Mouse (Mus musculus): Measurements from ENCODE around the gene Gprasp1. TPM values are rescaled to one million over a fixed set of nuclear protein-coding genes. Genes with fewer than 3 reads are reported as not detected.
"Not testable (repeated sequence)": the region's sequence is repeated elsewhere in the genome, so short reads cannot be mapped to it uniquely, and the experiment has no call there.

Gprasp1 gene
- polyA plus RNA-seq, 1 experiment from 2014 or later = 68.4 TPM

DNA sequence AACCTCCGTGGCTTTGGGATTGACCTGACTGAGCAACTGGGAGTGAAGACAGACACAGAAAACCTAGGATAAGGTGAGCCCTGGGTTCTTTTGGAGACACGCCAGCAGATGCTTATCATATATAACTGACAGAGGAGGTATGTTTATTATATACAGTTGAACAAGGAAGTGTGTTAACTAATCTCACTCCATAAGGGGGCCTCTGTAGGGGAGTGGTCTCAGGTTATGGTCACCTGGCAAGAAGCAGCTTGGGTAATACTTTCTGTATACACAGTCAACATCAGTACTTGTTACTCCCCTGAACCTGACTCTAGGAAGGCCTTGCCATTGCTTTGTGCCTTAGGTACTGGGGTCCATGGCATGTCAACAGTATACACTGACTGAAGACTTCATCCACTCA is 26.0 kb downstream of the Gprasp1 start:
- Histone ChIP-seq H3K9ac (no peak overlapping the region), H3K4me1 (no peaks in the 10 kb centered on the region), H3K4me3 (no peak overlapping the region), H3K27ac (no peak overlapping the region), H3K36me3 (no peaks in the 10 kb centered on the region), H3K27me3 (no peaks in the 10 kb centered on the region), H3K9me3 (no peaks in the 10 kb centered on the region), H3K4me2 (replicated peaks) (no peak overlapping the region)
- ATAC-seq (ENCODE audit: low FRiP score, low read depth) = no peak
- WGBS = 78% methylated on average over 2 of the region's 2 CpGs

DNA sequence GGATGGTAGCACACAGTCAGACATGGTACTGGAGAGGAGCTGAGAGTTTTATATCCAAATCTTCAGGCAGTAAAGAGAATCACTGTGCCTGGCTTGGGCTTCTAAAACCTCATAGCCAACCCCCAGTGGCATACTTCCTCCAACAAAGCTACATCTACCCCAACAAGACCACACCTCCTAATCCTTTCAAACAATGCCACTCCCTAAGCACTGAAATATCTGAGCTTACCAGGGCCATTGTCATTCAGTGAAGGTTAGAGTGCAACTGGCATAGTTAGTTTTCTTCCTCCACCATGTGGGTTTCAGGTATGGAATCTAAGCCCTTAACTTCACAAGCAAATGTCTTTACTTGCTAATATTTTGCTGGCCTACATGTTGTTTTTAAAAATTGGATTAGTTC is 49.0 kb downstream of the Gprasp1 start:
- no peaks in the 10 kb centered on the region for H3K36me3 ChIP-seq
- H3K27me3 ChIP-seq = 0 out of 2 replicates have a peak, but pooled peaks cover 2% of the 10 kb centered on the region
- H3K9me3 ChIP-seq = no peaks in the 10 kb centered on the region
- H3K4me1 ChIP-seq = no peaks in the 10 kb centered on the region
- H3K4me3 ChIP-seq = no peak overlapping the region
- ATAC-seq (ENCODE audit: low FRiP score, low read depth) = no peak
- H3K27ac ChIP-seq = no peak overlapping the region
- H3K4me2 ChIP-seq (replicated peaks) = no peak overlapping the region
- H3K9ac ChIP-seq = no peak overlapping the region

DNA sequence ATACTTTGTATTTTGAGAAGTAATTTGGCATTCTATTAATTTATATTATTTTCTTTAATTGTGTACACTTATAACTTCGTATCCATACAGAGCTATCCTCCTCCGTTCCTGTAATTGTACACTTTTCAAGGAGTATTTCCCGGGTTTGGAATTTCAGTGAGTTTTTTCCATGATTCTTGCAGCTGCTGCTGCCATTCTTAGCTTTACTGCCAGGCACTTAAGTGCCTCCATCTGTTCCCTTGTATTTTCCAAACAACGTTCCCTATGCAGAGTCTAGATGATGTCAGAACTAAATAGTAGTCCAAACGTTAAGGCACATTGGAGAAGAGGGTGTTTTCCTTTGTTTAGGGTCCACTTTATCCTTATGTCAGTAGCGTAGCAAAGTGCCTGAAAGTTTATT is 49.8 kb downstream of the Gprasp1 start:
- H3K36me3 ChIP-seq = no peaks in the 10 kb centered on the region
- 56% methylated on average over 6 of the region's 6 CpGs for WGBS
- H3K9ac ChIP-seq = no peak overlapping the region
- H3K27me3 ChIP-seq = 0 out of 2 replicates have a peak, but pooled peaks cover 2% of the 10 kb centered on the region
- H3K4me3 ChIP-seq = no peak overlapping the region
- ATAC-seq (ENCODE audit: low FRiP score, low read depth) = no peak
- peak overlapping the region; percentile 76; the same call in 1 of the 2 replicates for H3K27ac ChIP-seq
- no peaks in the 10 kb centered on the region for H3K4me1 ChIP-seq
- H3K4me2 ChIP-seq (replicated peaks) = no peak overlapping the region
- no peaks in the 10 kb centered on the region for H3K9me3 ChIP-seq

DNA sequence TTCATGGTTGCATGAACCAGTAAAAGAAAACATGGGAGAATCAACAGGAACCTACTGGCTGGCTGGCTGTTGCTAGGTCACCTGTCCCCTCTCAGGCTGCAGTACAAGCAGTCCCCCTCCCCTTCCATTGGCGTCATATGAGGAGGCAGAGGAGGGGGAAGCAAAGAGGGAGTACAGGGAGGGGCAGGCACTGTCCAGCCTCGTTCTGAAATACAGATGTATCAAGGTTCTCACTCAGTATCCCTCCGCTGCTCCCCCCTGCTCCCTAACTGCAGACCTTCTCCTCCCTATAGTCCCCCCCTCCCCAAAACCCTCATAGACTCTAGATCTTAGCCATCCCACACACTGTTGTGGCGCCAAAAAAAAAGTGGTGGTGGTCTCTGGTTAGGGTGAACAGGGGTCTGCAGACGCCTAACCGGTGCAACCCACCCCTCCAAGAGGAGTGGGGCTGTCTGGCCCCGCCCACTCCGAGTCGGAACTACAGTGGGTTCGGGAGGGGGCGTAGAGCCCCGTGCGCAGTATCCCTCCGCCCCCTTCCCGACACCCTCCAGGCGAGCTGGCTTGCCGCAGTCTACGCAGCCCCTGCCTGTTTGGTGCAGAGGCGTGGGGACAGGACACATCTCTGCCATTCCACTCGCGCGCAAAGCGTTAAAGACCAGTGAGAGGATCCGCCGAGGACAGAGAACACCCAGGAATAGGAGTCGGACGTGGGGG is 53.2 kb downstream of the Gprasp1 start:
- Histone ChIP-seq H3K9ac (peak overlapping the region; percentile 74), H3K36me3 (peaks cover 18% of the 10 kb centered on the region), H3K4me2 (replicated peaks) (peak overlapping the region; percentile 68), H3K4me3 (peak overlapping the region; percentile 61), H3K27ac (peak overlapping the region; percentile 39; the same call in 1 of the 2 replicates)
- H3K9me3 ChIP-seq, H3K27me3 ChIP-seq, H3K4me1 ChIP-seq: not testable (repeated sequence)
- WGBS = 23% methylated on average over 20 of the region's 27 CpGs
- ATAC-seq (ENCODE audit: low FRiP score, low read depth) = peak; percentile 93

DNA sequence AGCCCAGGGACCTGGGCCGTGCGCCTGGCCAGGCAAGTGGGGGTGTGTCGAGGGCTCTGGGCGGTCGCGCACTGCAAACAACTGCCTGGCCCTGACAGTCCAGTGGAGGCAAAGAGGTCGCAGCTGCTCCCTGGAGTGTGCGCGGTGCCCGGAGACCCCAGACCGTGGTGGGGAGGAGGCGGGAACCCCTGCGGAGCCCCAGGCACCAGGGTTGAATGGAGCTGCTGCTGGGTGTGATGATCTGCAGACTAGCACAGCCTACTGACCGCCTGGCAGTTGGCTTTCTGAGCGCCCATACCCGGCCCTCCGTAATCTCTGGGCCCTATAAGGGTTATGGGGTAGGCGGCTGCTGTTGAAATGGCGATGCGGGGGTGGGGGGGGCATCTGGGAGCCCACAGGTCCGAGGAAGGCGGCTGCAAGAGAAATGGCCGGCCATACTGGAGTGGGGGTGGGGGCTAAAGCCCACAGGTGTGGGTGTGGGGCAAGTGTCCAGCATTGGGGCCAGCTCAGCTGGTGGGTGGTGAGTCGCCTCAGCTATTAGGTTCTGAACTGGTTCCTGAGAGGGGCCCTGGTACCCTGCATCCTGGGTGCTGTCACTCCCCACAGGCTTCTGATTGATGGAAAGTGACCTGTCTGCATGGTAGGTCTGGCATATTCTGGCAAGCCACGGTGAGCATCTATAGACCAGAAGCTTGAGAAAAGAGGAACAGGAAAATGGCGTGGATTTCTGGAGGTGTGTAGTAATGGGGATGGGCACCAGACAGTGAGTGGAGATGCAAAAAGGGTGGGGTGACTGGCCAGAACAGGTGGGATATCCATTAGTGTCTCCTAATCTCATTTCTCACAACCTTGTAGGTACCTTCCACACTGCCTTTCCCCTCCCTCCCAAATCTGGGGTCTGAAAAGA is 54.0 kb downstream of the Gprasp1 start:
- not testable (repeated sequence) for H3K27me3 ChIP-seq, H3K27ac ChIP-seq, H3K4me1 ChIP-seq

DNA sequence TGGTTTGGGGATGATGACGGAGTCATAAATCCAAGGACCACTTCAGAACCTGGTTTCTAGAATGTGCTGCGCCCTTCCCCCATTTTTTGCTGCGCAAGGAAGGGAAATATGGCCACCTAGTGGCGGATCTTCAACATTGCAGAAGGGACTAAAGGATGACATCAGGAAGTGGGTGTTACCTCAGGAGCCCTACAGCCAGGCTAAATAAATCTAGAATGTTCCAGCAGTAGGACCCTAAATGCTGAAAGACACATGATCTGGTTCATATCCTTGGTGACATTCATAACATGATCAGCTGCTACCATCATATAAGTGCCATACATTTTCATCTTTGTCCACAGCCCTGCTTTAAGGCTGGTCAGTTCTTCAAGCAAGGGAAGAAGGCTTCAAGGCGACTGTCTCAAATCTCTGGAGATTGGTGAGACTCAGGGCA is 54.7 kb downstream of the Gprasp1 start, which contains the start of gene Bhlhb9:
Gene Bhlhb9 (plus strand): TSS at position 383 of the 433 bp plus-strand sequence.
- not testable (repeated sequence) for H3K27ac ChIP-seq

More for the DNA sequence above, 54.0 kb downstream of the Gprasp1 start:
- H3K4me3 ChIP-seq = peak overlapping the region; percentile 61
- H3K4me2 ChIP-seq (replicated peaks) = peak overlapping the region; percentile 68
- peak overlapping the region; percentile 74 for H3K9ac ChIP-seq
- H3K9me3 ChIP-seq = not testable (repeated sequence)
- H3K36me3 ChIP-seq = peaks cover 20% of the 10 kb centered on the region
- ATAC-seq (ENCODE audit: low FRiP score, low read depth) = peak; percentile 62
- 23% methylated on average over 23 of the region's 26 CpGs for WGBS

DNA sequence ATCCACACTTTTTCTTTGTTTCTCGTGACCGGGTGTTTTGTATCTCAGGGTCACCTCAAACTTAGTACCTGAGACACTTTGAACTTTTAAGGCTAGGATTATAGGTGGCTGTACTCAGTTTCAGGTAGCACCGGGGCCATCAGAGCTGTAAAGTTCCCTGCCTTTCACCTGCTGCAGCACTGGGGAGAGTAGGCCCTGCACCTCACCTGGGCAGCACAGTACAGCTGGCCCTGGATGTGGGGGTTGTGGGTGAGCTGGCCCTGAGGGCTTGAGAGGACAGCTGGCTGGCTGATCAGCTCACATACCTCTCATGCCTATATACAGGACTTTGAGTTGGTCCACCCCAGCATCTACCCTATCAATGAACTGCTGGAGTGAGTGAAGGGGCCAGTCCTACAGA is 61.6 kb downstream of the Gprasp1 start:
- Histone ChIP-seq H3K9ac (no peak overlapping the region), H3K4me3 (no peak overlapping the region), H3K4me2 (replicated peaks) (no peak overlapping the region), H3K9me3 (no peaks in the 10 kb centered on the region), H3K4me1 (no peaks in the 10 kb centered on the region), H3K27ac (no peak overlapping the region), H3K36me3 (peaks cover 16% of the 10 kb centered on the region), H3K27me3 (no peaks in the 10 kb centered on the region)
- WGBS = 85% methylated on average over 3 of the region's 3 CpGs
- no peak for ATAC-seq (ENCODE audit: low FRiP score, low read depth)

More for the DNA sequence above, 54.7 kb downstream of the Gprasp1 start, which contains the start of gene Bhlhb9:
- peak within 1 kb of the TSS; percentile 74 for H3K9ac ChIP-seq
- H3K36me3 ChIP-seq = peaks cover 20% of the 10 kb centered on the region
- not testable (repeated sequence) for H3K27me3 ChIP-seq; ATAC-seq (ENCODE audit: low FRiP score, low read depth); H3K4me1 ChIP-seq; H3K9me3 ChIP-seq
- peak within 1 kb of the TSS; percentile 68 for H3K4me2 ChIP-seq (replicated peaks)
- WGBS = 0% methylated on average over 3 of the region's 5 CpGs
- peak within 1 kb of the TSS; percentile 61 for H3K4me3 ChIP-seq

DNA sequence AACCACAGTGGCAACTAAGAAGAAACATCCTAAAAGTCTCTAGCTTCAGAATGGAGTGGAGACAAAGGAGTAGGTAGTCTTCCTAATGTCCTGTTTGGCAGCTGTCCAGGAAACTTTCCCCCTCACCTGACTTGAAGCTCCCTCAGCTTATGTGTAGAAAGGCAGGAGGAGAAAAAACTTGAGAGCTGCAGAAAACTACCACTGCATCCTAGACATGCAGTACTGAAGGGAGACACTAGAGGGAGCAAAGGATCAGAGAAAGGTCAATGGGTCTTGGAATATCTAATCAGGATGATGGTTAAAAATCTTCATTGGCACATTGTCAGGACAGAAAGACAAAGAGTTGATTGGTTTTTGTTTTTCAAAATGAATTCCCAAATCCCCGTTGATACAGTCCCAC is 63.2 kb downstream of the Gprasp1 start:
- WGBS = 24% methylated on average over 1 of the region's 1 CpGs
- Histone ChIP-seq H3K27ac (no peak overlapping the region), H3K4me1 (no peaks in the 10 kb centered on the region), H3K27me3 (no peaks in the 10 kb centered on the region), H3K4me2 (replicated peaks) (no peak overlapping the region), H3K9me3 (no peaks in the 10 kb centered on the region), H3K4me3 (no peak overlapping the region), H3K9ac (no peak overlapping the region), H3K36me3 (peaks cover 1% of the 10 kb centered on the region)
- no peak for ATAC-seq (ENCODE audit: low FRiP score, low read depth)

DNA sequence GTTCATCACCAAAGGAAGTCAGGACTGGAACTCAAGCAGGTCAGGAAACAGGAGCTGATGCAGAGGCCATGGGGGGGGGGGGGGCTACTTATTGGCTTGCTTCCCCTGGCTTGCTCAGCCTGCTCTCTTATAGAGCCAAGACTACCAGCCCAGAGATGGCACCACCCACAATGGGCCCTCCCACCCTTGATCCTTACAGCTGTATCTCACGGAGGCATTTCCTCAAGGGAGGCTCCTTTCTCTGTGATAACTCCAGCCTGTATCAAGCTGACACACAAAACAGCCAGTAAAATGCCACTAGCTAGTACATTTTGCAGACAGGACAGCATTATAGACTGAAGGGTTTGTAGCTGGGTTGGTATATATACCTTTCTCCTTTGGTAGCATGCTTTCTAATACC is 93.4 kb downstream of the Gprasp1 start:
- not testable (repeated sequence) for H3K4me1 ChIP-seq; H3K9ac ChIP-seq; ATAC-seq (ENCODE audit: low FRiP score, low read depth); H3K36me3 ChIP-seq; H3K9me3 ChIP-seq; H3K27me3 ChIP-seq; H3K27ac ChIP-seq; H3K4me2 ChIP-seq (replicated peaks); H3K4me3 ChIP-seq
- WGBS = 39% methylated on average over 1 of the region's 1 CpGs

DNA sequence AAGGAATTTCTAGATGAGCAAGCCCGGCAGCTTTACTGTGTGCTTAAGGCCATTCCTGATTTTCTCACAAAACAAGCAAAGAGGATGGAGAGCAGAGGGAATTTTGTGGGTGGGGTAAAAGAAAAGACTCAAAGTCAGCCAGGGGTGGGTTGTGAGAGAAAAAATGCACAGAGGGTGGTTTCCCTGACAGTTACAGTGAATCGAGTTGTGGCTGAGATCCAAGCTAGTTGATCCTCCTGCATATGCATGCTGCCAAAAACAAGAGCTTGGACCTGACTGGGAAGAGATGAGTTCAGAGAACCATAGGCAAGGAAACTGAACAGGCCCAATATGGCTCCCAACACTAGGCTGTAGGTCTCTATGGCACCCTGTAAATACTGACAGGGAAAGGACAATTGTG is 95.4 kb downstream of the Gprasp1 start:
- Histone ChIP-seq H3K4me1 (no peaks in the 10 kb centered on the region), H3K36me3 (peaks cover 7% of the 10 kb centered on the region; the same call in 1 of the 2 replicates), H3K27ac (no peak overlapping the region), H3K9me3 (no peaks in the 10 kb centered on the region), H3K4me2 (replicated peaks) (no peak overlapping the region; the same call in 1 of the 2 replicates), H3K4me3 (no peak overlapping the region), H3K27me3 (0 out of 2 replicates have a peak, but pooled peaks cover 6% of the 10 kb centered on the region), H3K9ac (no peak overlapping the region)
- ATAC-seq (ENCODE audit: low FRiP score, low read depth) = no peak
- WGBS = 71% methylated on average over 2 of the region's 2 CpGs

DNA sequence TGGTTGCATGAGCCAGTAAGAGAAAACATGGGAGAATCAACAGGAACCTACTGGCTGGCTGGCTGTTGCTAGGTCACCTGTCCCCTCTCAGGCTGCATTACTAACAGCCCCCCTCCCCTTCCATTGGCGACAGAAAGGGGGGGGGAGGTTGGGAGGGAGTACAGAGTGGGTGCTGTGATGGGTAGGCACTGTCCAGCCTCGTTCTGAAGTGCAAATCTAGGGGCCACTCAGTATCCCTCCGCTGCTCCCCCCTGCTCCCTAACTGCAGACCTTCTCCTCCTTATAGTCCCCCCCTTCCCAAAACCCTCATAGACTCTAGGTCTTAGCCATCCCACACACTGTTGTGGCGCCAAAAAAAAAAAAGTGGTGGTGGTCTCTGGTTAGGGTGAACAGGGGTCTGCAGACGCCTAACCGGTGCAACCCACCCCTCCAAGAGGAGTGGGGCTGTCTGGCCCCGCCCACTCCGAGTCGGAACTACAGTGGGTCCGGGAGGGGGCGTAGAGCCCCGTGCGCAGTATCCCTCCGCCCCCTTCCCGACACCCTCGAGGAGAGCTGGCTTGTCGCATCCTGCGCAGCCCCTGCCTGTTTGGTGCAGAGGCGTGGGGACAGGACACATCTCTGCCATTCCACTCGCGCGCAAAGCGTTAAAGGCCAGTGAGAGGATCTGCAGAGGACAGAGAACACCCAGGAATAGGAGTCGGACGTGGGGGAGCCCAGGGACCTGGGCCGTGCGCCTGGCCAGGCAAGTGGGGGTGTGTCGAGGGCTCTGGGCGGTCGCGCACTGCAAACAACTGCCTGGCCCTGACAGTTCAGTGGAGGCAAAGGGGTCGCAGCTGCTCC is 96.2 kb downstream of the Gprasp1 start, which contains the start of gene Gprasp2:
Gene Gprasp2 (plus strand): TSS at position 514 of the 840 bp plus-strand sequence.
- ATAC-seq (ENCODE audit: low FRiP score, low read depth) = peak; percentile 91
- H3K4me3 ChIP-seq = peak within 1 kb of the TSS; percentile 53
- H3K27ac ChIP-seq, H3K9me3 ChIP-seq, H3K4me1 ChIP-seq, H3K27me3 ChIP-seq, H3K36me3 ChIP-seq: not testable (repeated sequence)
- peak within 1 kb of the TSS; percentile 66 for H3K9ac ChIP-seq
- 39% methylated on average over 28 of the region's 32 CpGs for WGBS
- H3K4me2 ChIP-seq (replicated peaks) = peak within 1 kb of the TSS; percentile 74
